Mouse (Mus musculus) hindbrain, embryonic 15.5 days (tissue): ENCODE measurements around the gene A3galt2. TPM values are rescaled to one million over a fixed set of nuclear protein-coding genes. Genes with fewer than 3 reads are reported as not detected.
A peak's percentile ranks its signal among the peaks of the same experiment; 100 is the strongest.

Experiments
- ATAC-seq: fragments of 200-750 bp; cut with Nextera tagmentation; 2 replicates; pipeline ENCODE4 v1.8.0; 2017; ENCODE audit warnings: low read depth, moderate number of reproducible peaks, moderate TSS enrichment; ENCODE audit not compliant: low FRiP score
- H3K27ac ChIP-seq: fragments of 300-500 bp; sonication (generic); replicated peaks from 2 replicates; pipeline ENCODE4 v1.5.1; 2015; ENCODE audit warnings: mild to moderate bottlenecking, inconsistent platforms
- H3K27me3 ChIP-seq: fragments of 300-500 bp; sonication (generic); 2 replicates; pipeline ENCODE4 v1.6.1; 2015; ENCODE audit warnings: control low read depth, inconsistent platforms
- H3K36me3 ChIP-seq: fragments of 300-500 bp; sonication (generic); 2 replicates; pipeline ENCODE4 v1.6.1; 2015; ENCODE audit warnings: control low read depth, inconsistent platforms
- H3K4me1 ChIP-seq: fragments of 300-500 bp; sonication (generic); replicated peaks from 2 replicates; pipeline ENCODE4 v1.6.1; 2015; ENCODE audit warnings: control low read depth, inconsistent platforms
- H3K4me2 ChIP-seq: fragments of 300-500 bp; sonication (generic); 2 replicates; pipeline ENCODE4 v1.6.1; 2015; ENCODE audit warnings: moderate library complexity, mild to moderate bottlenecking, inconsistent platforms
- H3K4me3 ChIP-seq: fragments of 300-500 bp; sonication (generic); 2 replicates; pipeline ENCODE4 v1.5.1; 2015; ENCODE audit warnings: mild to moderate bottlenecking, inconsistent platforms
- H3K9ac ChIP-seq: fragments of 300-500 bp; sonication (generic); 2 replicates; pipeline ENCODE4 v1.6.1; 2015; ENCODE audit warnings: inconsistent platforms
- H3K9me3 ChIP-seq: fragments of 300-500 bp; sonication (generic); 2 replicates; pipeline ENCODE4 v1.6.1; 2016; ENCODE audit warnings: control low read depth, inconsistent platforms
- WGBS: fragments of 180-500 bp; shearing (Covaris S2); methylation state at CpG from one replicate; pipeline ENCODE4 v1.1.7; 2015; 5-methylcytosine and 5-hydroxymethylcytosine counted together
- polyA plus RNA-seq: library from polyadenylated mRNA; unstranded; fragments of >200 nt; fragmentation: Nextera tagmentation; extraction: Ambion mirVana; gene quantifications from 2 replicates; pipeline ENCODE4 v1.2.1, GENCODE M21; 2015

The A3galt2 gene
- 0.18 and 0.24 TPM in 2 replicates for polyA plus RNA-seq

DNA sequence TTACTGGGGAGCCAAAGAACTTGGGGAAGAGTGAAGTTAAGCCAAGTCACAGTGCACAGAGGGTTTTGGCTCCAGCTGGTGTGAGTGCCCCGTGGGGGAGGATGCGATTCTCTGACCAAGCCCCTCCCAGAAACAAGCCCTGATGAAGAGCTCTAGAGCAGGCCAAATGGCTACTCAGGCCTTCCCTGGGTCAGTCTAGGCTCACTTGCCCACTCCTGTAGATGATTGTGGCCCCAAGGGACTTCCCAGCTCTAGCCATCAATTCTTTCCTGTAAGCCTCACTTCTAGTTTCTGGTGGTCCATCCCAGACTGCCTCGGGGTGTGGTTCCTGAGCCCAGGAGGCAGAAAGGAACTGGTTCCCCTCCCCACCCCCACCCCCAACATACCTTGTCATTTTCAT lies at the start of gene A3galt2:
TSS of gene A3galt2 (plus strand) at position 301 of the 400 bp plus-strand sequence.
- Histone ChIP-seq H3K9me3 (no peaks in the 10 kb centered on the region), H3K4me3 (no peak within 1 kb of the TSS), H3K27ac (peak within 1 kb of the TSS; percentile 18; the same call in 1 of the 2 replicates), H3K27me3 (no peaks in the 10 kb centered on the region), H3K9ac (no peak within 1 kb of the TSS), H3K36me3 (peaks cover 32% of the 10 kb centered on the region), H3K4me1 (no peaks in the 10 kb centered on the region), H3K4me2 (no peak within 1 kb of the TSS)
- WGBS: 75% methylated on average over 3 of the region's 3 CpGs
- no peak for ATAC-seq

DNA sequence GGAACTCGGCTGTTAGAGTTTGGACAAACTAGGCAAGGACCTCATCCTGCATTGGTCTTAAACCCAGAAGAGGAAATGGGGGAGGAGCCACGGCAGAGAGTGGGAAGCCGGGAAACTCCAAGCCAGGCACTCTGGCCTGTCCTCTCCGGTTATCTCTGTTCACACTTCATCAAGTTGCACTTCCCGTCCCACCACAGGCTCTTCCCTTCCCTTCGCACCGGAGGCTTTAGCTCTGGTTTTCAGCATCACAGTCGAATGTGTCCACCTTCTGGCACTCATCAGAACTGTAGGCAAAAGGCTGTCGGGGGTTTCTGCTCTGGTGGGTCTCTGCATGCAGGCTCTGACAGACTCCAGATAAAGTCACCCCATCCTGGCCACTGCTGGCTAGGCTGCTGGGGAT lies 48.5 kb upstream of the A3galt2 start:
- no peak overlapping the region for H3K4me2 ChIP-seq
- 0 out of 2 replicates have a peak, but pooled peaks cover 5% of the 10 kb centered on the region for H3K36me3 ChIP-seq
- ATAC-seq: 0 out of 2 replicates have a peak, but pooled peaks have one; percentile 19
- H3K27ac ChIP-seq: no peak overlapping the region
- 24% methylated on average over 9 of the region's 9 CpGs for WGBS
- H3K4me1 ChIP-seq: peaks cover 9% of the 10 kb centered on the region
- no peaks in the 10 kb centered on the region for H3K27me3 ChIP-seq
- H3K9ac ChIP-seq: no peak overlapping the region
- H3K4me3 ChIP-seq: no peak overlapping the region
- no peaks in the 10 kb centered on the region for H3K9me3 ChIP-seq

DNA sequence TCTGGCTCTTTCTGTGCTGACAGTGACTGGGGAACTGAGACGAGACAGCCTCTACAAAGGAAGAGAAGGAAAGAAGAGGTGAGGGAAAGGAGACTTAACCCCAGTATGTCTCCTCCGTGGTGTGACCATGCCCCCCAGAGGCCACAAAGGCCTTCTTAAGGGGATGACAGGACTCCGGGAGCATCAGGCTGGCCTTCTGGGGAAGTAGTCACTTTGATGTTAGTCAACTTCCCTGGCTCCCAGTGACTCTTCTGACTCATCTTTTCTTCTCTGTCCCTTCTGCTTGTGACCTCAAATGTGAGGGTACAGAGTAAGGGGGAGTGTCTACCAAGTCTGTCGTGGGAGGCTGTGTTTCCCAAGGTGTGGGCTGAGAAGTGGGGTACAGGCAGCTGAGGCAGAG lies 47.8 kb upstream of the A3galt2 start:
- ATAC-seq: no peak
- WGBS: 40% methylated on average over 4 of the region's 4 CpGs
- H3K9ac ChIP-seq: no peak overlapping the region

DNA sequence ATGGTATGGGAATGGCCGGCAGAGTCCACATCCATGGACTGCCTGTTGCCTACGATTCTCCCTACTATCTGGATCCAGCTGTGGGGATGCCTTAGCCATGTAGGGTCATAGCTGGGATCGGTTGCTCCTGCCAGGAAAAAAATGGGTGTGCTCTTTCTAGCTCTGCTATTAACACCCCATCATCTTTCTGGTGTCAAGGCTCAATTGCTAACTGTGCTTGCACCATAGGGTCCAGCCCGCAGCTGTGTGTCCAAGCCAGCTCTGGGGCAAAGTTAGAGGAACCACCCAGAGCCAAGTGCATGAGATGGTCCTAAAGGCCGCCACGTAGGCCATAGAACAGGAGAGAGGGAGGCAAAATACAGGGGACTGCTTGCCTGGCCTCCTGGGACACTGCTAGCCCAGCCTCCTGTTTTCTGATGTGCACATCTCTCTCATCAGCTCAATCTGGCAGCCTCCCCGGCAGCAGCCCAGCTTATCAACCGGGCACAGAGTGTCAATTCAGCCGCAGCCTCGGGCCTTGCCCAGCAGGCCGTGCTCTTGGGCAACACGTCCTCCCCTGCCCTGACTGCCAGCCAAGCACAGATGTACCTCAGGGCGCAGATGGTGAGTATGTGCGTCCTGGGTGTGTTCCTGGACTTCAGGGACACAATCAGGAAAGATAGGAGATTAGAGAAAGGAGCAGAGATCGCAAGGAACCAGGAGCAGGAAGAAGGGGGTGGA lies 45.9 kb upstream of the A3galt2 start:
- Histone ChIP-seq H3K4me1 (peaks cover 18% of the 10 kb centered on the region), H3K4me2 (no peak overlapping the region), H3K9me3 (no peaks in the 10 kb centered on the region), H3K9ac (no peak overlapping the region), H3K27ac (no peak overlapping the region), H3K36me3 (0 out of 2 replicates have a peak, but pooled peaks cover 7% of the 10 kb centered on the region), H3K4me3 (no peak overlapping the region), H3K27me3 (no peaks in the 10 kb centered on the region)
- ATAC-seq: no peak
- 67% methylated on average over 15 of the region's 15 CpGs for WGBS

More for the DNA sequence above, 47.8 kb upstream of the A3galt2 start:
- Histone ChIP-seq H3K27me3 (no peaks in the 10 kb centered on the region), H3K9me3 (no peaks in the 10 kb centered on the region), H3K36me3 (0 out of 2 replicates have a peak, but pooled peaks cover 7% of the 10 kb centered on the region), H3K27ac (no peak overlapping the region), H3K4me1 (peaks cover 17% of the 10 kb centered on the region), H3K4me2 (no peak overlapping the region), H3K4me3 (no peak overlapping the region)

DNA sequence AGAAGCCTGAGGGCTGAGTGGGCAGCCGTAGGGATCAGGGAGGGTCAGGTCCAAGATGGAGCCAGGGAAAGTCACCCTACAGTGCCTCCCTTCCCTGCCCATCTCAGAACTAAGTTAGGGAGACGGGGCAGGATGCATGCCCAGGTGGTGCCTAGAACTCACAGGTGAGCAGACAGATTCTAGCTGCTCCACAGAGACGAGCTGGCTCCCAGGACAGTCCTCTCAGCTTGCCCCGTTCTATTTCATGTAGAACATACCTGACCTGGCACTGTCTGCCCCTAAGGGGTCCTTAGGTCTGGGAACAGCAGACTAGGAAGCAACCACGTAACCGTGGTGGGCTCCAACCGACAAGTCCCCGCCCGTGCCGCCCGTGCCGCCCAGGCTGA lies 45.4 kb upstream of the A3galt2 start:
- H3K27ac ChIP-seq: no peak overlapping the region
- H3K4me1 ChIP-seq: peaks cover 23% of the 10 kb centered on the region
- no peaks in the 10 kb centered on the region for H3K27me3 ChIP-seq
- no peak overlapping the region for H3K9ac ChIP-seq
- H3K4me2 ChIP-seq: no peak overlapping the region
- no peak for ATAC-seq
- 88% methylated on average over 12 of the region's 12 CpGs for WGBS
- H3K4me3 ChIP-seq: no peak overlapping the region
- no peaks in the 10 kb centered on the region for H3K9me3 ChIP-seq
- 0 out of 2 replicates have a peak, but pooled peaks cover 7% of the 10 kb centered on the region for H3K36me3 ChIP-seq

DNA sequence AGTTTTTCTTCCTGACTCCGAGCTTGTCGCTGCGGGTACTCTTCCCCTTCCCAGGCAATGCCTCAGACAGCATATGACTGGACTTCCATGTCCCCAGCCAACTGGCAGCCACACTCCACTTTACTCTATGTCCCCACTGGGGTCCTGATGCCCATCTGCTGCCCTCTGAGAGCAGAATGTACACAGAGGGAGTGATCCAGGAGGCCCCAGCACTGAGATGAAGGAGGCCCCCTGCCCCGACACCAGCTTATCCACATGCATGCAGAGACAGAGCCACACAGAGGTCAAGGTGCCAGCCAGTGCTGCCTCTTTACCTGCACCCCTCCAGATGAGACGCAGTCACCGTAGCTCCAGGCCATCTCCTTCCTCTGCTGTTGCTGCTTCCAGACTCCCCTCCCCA lies 44.9 kb upstream of the A3galt2 start:
- WGBS: 78% methylated on average over 6 of the region's 6 CpGs
- ATAC-seq: no peak
- Histone ChIP-seq H3K36me3 (0 out of 2 replicates have a peak, but pooled peaks cover 7% of the 10 kb centered on the region), H3K4me3 (no peak overlapping the region), H3K4me1 (peaks cover 28% of the 10 kb centered on the region), H3K27me3 (no peaks in the 10 kb centered on the region), H3K27ac (no peak overlapping the region), H3K9me3 (no peaks in the 10 kb centered on the region), H3K9ac (no peak overlapping the region), H3K4me2 (no peak overlapping the region)

DNA sequence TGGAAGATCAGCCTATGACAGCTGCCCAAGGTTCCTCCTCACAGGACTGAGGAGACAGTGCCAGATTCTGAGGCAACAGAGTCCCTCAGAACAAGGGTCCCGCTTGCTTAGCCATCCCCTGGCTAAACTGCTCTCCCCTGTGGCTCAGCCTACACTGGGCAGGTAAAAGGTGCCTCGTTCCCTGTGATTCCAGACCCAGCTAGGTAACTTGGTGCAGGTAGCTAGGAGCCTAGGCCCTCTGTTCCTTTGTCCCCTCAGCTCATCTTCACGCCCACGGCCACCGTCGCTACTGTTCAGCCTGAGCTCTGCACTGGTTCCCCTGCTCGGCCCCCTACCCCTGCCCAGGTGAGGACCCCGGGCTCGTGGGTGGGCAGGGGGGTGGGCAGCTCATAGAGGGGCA lies 44.4 kb upstream of the A3galt2 start:
- no peak; the same call in 1 of the 2 replicates for ATAC-seq
- 0 out of 2 replicates have a peak overlapping the region, but pooled peaks have one; percentile 28 for H3K27ac ChIP-seq
- H3K4me3 ChIP-seq: no peak overlapping the region
- H3K4me2 ChIP-seq: no peak overlapping the region
- 0 out of 2 replicates have a peak, but pooled peaks cover 4% of the 10 kb centered on the region for H3K36me3 ChIP-seq
- peaks cover 33% of the 10 kb centered on the region for H3K4me1 ChIP-seq
- H3K9me3 ChIP-seq: no peaks in the 10 kb centered on the region
- H3K9ac ChIP-seq: no peak overlapping the region
- H3K27me3 ChIP-seq: no peaks in the 10 kb centered on the region
- 75% methylated on average over 9 of the region's 9 CpGs for WGBS

DNA sequence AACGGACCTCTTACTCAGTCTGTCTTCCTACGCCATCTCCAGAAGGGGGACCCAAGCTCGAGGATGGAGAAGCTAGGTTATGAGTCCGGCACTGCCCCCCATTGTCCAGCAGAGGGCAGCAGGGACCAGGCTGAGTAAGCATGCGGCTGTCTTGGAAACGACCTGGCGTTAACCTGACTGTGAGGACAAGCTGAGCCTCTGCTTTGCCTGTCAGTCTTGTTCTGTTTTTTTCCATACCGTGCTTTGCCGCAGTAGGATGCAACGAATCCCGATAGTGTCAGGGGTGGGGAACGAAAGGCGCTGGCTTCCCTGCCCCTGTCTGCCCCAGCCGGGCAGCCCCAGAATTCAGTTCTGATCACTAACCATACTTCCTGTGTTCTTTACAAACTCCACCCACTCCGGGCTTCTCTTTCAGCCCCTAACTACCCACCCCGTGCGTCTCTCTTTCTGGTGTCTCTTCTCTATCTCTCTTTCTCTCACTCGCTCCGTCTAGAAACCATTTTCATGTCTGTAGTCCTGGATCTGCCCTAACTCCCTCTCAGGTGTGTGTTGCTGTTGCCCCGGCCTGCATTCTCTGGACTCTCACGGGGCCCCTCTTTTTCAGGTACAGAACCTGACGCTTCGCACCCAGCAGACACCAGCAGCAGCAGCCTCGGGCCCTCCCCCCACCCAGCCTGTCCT lies 43.6 kb upstream of the A3galt2 start:
- H3K27me3 ChIP-seq: no peaks in the 10 kb centered on the region
- H3K4me2 ChIP-seq: peak overlapping the region; percentile 46
- ATAC-seq: peak; percentile 79
- H3K9me3 ChIP-seq: no peaks in the 10 kb centered on the region
- H3K9ac ChIP-seq: no peak overlapping the region
- peak overlapping the region; percentile 28; the same call in 1 of the 2 replicates for H3K27ac ChIP-seq
- 5% methylated on average over 24 of the region's 24 CpGs for WGBS
- no peak overlapping the region for H3K4me3 ChIP-seq
- peaks cover 41% of the 10 kb centered on the region for H3K4me1 ChIP-seq
- H3K36me3 ChIP-seq: 0 out of 2 replicates have a peak, but pooled peaks cover 2% of the 10 kb centered on the region

DNA sequence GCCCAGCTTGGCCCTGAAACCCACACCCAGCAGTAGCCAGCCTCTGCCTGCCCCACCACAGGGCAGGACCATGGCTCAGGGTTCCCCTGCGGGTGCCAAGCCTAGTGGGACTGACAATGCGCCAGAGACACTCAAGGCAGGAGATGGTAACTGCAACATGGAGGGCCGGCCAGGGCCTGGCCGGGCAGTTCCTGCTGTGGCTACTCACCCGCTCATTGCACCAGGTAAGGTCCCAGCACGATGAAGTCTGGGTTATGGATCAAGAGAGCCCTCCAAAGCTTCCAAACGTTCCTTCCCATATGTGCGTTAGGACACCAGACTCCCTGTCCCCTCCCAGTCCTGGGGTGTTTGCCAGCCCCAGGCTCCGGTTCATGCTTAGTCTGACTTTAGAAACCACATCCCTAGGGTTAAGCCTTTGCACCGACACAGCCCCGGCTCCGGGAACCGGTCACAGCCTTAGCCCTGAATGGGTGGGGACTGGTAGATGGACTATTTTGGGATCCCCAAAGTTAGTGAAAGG lies 43.0 kb upstream of the A3galt2 start:
- no peak overlapping the region for H3K27ac ChIP-seq
- ATAC-seq: no peak
- 38% methylated on average over 13 of the region's 13 CpGs for WGBS

DNA sequence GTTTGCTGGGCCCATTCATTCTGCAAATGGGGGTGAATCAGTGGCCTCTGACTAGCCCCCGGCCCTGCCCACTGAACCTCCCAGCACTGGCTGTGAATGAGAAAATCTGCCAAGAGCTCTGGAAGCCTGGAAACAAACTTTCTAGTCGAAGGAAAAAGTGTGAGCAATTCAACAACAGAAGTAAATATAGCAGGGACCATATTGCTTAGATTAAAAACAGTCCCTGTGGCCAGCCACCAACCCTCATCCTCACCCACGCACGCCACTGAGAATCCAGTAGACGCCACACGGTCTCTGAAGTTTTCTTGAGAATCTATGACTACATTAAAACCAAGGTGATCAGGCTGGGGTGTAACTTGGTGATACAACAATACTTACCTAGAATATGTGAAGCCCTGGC lies 42.2 kb upstream of the A3galt2 start:
- no peak overlapping the region for H3K27ac ChIP-seq

More for the DNA sequence above, 43.0 kb upstream of the A3galt2 start:
- Histone ChIP-seq H3K36me3 (0 out of 2 replicates have a peak, but pooled peaks cover 2% of the 10 kb centered on the region), H3K4me2 (peak overlapping the region; percentile 46; the same call in 1 of the 2 replicates), H3K9me3 (no peaks in the 10 kb centered on the region), H3K4me1 (peaks cover 45% of the 10 kb centered on the region), H3K9ac (no peak overlapping the region), H3K4me3 (no peak overlapping the region), H3K27me3 (no peaks in the 10 kb centered on the region)

DNA sequence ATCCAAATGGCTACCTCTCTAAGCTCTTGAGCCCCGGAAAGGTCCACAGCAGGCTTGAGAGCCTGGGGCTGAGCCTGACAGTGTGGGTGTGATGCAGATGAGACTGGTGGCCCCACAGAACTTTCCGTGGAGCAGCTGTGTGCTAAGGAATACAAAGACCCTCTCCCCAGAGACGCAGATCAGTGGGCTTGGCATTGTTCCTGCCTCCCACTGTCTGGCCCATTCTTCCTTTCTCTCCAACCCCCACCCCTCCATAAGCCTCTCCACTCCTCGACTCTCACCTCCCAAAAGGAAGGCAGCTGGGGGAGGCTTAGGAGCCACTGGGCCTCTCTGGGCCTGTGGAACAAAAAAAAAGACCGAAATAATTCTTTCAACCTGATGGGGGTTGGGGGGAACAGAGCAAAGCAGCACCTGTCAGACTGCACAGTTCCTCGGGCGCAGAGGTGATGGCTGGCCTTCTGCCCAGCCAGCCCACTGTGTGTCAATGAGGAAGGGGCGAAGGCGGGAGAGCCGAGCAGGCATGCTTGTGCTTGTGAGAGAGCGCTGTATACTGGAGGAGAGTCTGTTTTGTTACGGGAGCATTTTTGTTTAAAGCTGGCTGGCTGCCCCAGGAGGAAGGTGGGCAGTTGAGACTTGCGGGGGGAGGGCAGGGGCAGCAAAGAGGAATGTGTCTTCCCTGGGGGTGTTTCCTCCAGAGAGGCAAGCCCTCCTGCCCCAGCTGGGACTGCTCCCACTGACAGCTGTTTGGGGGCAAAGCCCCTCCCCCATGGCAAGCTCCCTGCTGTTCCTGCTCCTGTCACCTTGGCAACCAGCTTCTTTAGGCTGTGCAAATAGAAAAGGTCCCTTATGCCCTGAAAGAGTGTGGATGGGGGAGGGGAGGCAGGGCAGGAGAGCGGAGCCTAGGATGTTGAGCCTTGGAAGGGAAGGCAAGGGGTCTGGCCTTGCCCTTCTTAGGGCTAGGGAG lies 39.6 kb upstream of the A3galt2 start:
- H3K27ac ChIP-seq: peak overlapping the region; percentile 89
- H3K4me3 ChIP-seq: no peak overlapping the region
- ATAC-seq: peak; percentile 69
- no peaks in the 10 kb centered on the region for H3K9me3 ChIP-seq
- H3K9ac ChIP-seq: 0 out of 2 replicates have a peak overlapping the region, but pooled peaks have one; percentile 11
- peaks cover 68% of the 10 kb centered on the region for H3K4me1 ChIP-seq
- H3K36me3 ChIP-seq: 0 out of 2 replicates have a peak, but pooled peaks cover 2% of the 10 kb centered on the region
- no peaks in the 10 kb centered on the region for H3K27me3 ChIP-seq
- peak overlapping the region; percentile 38 for H3K4me2 ChIP-seq
- 4% methylated on average over 14 of the region's 14 CpGs for WGBS

More for the DNA sequence above, 42.2 kb upstream of the A3galt2 start:
- ATAC-seq: no peak
- H3K9me3 ChIP-seq: no peaks in the 10 kb centered on the region
- H3K36me3 ChIP-seq: 0 out of 2 replicates have a peak, but pooled peaks cover 2% of the 10 kb centered on the region
- H3K27me3 ChIP-seq: no peaks in the 10 kb centered on the region
- H3K9ac ChIP-seq: no peak overlapping the region
- H3K4me2 ChIP-seq: no peak overlapping the region
- H3K4me3 ChIP-seq: no peak overlapping the region
- WGBS: 83% methylated on average over 6 of the region's 6 CpGs
- H3K4me1 ChIP-seq: peaks cover 52% of the 10 kb centered on the region
